ENCODE assay signal across 8 mouse cellular contexts in the genomic region with DNA sequence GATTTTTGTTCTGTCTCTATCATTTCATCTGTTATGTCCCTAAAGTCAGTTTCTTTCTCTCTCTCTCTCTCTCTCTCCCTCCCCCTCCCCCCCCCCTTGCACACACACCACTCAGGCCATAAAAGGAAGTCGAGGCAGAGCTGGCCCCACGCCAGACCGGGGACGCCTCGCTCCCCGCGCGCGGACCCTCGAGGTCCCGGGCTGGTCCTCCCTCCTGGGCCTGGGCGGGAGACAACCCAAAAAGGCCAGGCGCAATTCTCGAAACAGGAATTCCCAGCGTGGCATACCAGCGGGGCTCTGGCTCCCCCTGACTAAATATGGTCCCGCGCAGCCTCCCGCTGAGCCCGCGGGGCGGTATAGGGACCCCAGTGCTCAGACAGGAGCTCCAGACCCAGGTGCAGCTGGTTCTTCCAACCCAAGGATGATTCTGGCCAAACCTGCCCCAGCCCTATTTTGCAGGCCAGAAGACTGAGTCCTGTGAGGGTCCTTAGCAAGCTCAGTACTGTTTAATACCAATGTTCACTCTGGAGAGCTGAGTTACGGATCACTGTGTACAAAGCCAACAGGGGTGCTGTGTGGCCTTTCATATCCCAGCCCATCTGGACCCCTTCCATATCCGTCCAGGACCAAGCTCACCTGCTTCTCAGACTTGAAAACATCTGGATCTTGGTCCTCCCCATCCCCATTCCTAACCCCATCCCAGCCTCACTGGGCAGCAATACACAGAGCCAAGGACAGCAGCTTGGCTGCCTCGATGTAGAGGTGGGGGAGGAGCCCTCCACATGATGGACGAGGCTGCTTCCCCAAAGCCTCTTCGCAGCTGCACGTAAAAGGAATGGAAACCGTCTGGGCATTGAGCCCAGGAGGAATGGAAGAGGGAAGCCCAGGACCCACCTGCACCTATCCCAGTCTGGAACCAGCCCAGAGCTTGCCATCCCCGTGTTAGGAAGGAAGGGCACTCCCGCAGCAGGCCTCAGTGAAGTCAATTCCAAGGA. TPM values are rescaled to one million over a fixed set of nuclear protein-coding genes. Genes with fewer than 3 reads are reported as not detected.
DNase-seq lines count a peak whose midpoint lies in the region; ATAC-seq lines count a peak whose summit lies in the region.

No protein-coding gene starts in this region.

- ATAC-seq in frontal cortex, adult (ENCODE audit: low TSS enrichment), result 0 out of 2 replicates have a peak, but pooled peaks have one; percentile 20
- no peak for ATAC-seq in CD4-positive, CD25-positive, alpha-beta regulatory T cell, adult 4 months

- no peaks in the 10 kb centered on the region for H3K36me3 ChIP-seq in heart, embryonic 10.5 days
- H3K36me3 ChIP-seq in limb, embryonic 10.5 days, result peaks cover 5% of the 10 kb centered on the region; the same call in 1 of the 2 replicates

- H3K27me3 ChIP-seq in heart, embryonic 10.5 days (ENCODE audit: insufficient read depth, poor library complexity, severe bottlenecking), result peaks cover 84% of the 10 kb centered on the region
- peaks cover 38% of the 10 kb centered on the region for H3K27me3 ChIP-seq in limb, embryonic 10.5 days (ENCODE audit: low read depth, poor library complexity, severe bottlenecking)

- H3K4me1 ChIP-seq in heart, embryonic 10.5 days, result peaks cover 15% of the 10 kb centered on the region
- peaks cover 10% of the 10 kb centered on the region for H3K4me1 ChIP-seq in limb, embryonic 10.5 days

- WGBS in heart, embryonic 10.5 days, result 12% methylated on average over 31 of the region's 31 CpGs
- 16% methylated on average over 31 of the region's 31 CpGs for WGBS in limb, embryonic 10.5 days

- peak overlapping the region; percentile 54 for H3K4me3 ChIP-seq in heart, embryonic 10.5 days
- peak overlapping the region; percentile 34 for H3K4me3 ChIP-seq in limb, embryonic 10.5 days

- H3K27ac ChIP-seq in heart, embryonic 10.5 days, result no peak overlapping the region
- H3K27ac ChIP-seq in limb, embryonic 10.5 days, result no peak overlapping the region

- no peaks in the 10 kb centered on the region for H3K9me3 ChIP-seq in heart, embryonic 10.5 days
- H3K9me3 ChIP-seq in limb, embryonic 10.5 days (replicated peaks), result no peaks in the 10 kb centered on the region

- DNase-seq in frontal cortex, postnatal 10 days (ENCODE audit: low spot score in 2 of 2), result no peak
- peak; percentile 30 for DNase-seq in ZHBTc4 (ENCODE audit: low read depth, low spot score)
- DNase-seq in heart, embryonic 10.5 days (ENCODE audit: low spot score), result no peak
- DNase-seq in limb, embryonic 10.5 days (ENCODE audit: low spot score), result no peak
- DNase-seq in neural tube, embryonic 10.5 days (ENCODE audit: extremely low spot score, low spot score), result peak; percentile 20
- no peak for DNase-seq in thymus, postnatal 36 days

RNA-seq across cellular contexts. Expression of gene Myh11, which starts 1.3 kb away (rescaled TPM):
- 0.23 and 0.70 TPM in 2 replicates for polyA plus RNA-seq in heart, embryonic 10.5 days (2016; fragmentation: Nextera tagmentation; extraction: Ambion mirVana)
- 0.03 and 0.09 TPM in 2 replicates for polyA plus RNA-seq in limb, embryonic 10.5 days (2016; fragmentation: Nextera tagmentation; extraction: Ambion mirVana)
- polyA plus RNA-seq in CD4-positive, CD25-positive, alpha-beta regulatory T cell, adult 4 months (2017; shearing (Covaris generic)), result not detected

RNA-seq across cellular contexts. Expression of gene Fopnl, which starts 24.7 kb away (rescaled TPM):
- polyA plus RNA-seq in heart, embryonic 10.5 days (2016; fragmentation: Nextera tagmentation; extraction: Ambion mirVana), result 111 and 119 TPM in 2 replicates
- polyA plus RNA-seq in limb, embryonic 10.5 days (2016; fragmentation: Nextera tagmentation; extraction: Ambion mirVana), result 138 and 166 TPM in 2 replicates
- 100 to 1,000 TPM; 103 to 131 TPM for polyA plus RNA-seq in CD4-positive, CD25-positive, alpha-beta regulatory T cell, adult 4 months (2017; shearing (Covaris generic))

Comparison
In these comparisons a context has a peak if more than half of its experiments do, and no peak if none do; other contexts are left out.
1. DNase-seq: peak in ZHBTc4 (single experiment) and neural tube, embryonic 10.5 days (single experiment); none in frontal cortex, postnatal 10 days (0 of 2), heart, embryonic 10.5 days (single experiment), limb, embryonic 10.5 days (single experiment) and thymus, postnatal 36 days (0 of 2).